Mouse (Mus musculus) megakaryocyte, embryonic 14.5 days (primary cell): Measurements from ENCODE around the gene Nup88.

Experiments used
- FLI1 ChIP-seq: IDR thresholded peaks from 2 replicates; pipeline ENCODE4 v1.6.1; 2012; ENCODE audit warnings: low read length, inconsistent platforms, mixed read lengths
- GATA1 ChIP-seq: IDR thresholded peaks from 3 replicates; pipeline ENCODE4 v1.6.1; 2012; ENCODE audit warnings: mixed read lengths, low read length, inconsistent platforms, borderline replicate concordance

DNA sequence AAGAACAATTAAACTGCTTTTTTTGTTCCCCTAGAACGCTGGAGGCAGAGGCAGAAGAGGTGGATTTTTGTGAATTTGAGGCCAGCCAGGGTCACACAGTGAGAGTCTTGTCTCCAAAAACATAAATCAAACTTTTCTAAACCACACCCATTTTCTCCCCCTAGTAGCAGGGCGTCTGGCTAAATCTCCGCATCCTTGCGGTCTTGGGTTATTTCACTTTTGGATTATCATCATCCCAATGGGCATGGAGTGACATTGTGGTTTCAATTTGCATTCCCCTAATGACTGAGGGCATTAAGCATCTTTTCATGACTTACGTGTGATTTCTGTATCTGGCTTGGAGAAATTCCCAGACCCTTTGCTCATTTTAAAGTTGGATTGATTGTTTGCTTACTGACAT, 38.3 kb downstream of the Nup88 start:
- TF ChIP-seq GATA1 (no peak), FLI1 (no peak)
